Mouse (Mus musculus) kidney, adult 2 months (tissue): ENCODE results near the gene 1700012P22Rik.

Source experiments
- CTCF ChIP-seq: fragments of 200-500 bp; conservative IDR thresholded peaks from 2 replicates; pipeline ENCODE4 v1.5.1; 2011; ENCODE audit warnings: low read depth, mild to moderate bottlenecking, control low read depth, low read length, moderate library complexity, mixed read lengths; ENCODE audit not compliant: insufficient read depth, insufficient read length
- POLR2A ChIP-seq: fragments of 200-500 bp; IDR thresholded peaks from one replicate; pipeline ENCODE4 v1.6.1; 2011; ENCODE audit warnings: low read depth, low read length, control low read depth

- no peak for TF ChIP-seq CTCF
- no peak for TF ChIP-seq POLR2A
These were observed 30.3 kb downstream of the 1700012P22Rik start, which contains the start of gene Pramef12 for GRCm38 (mm10) chr4:144408290-144408689.
